Mouse (Mus musculus): ENCODE measurements at regions not wholly inside any gene's neighbourhood (a gene's known extent, or its start where the extent isn't known, plus 50 kb on each side); places are given as distances from the start of the nearest gene placed in this dataset.
A peak's percentile ranks its signal among the peaks of the same experiment; 100 is the strongest.

GRCm38 (mm10) chrX:11577294-11577693, 249.7 kb downstream of the H2al1j start:
- H3K9me3 ChIP-seq = no peaks in the 10 kb centered on the region
- H3K4me2 ChIP-seq = no peak overlapping the region
- no peaks in the 10 kb centered on the region for H3K4me1 ChIP-seq
- 73% methylated on average over 3 of the region's 3 CpGs for WGBS
- H3K27ac ChIP-seq = no peak overlapping the region
- no peak overlapping the region for H3K9ac ChIP-seq
- peaks cover 5% of the 10 kb centered on the region; the same call in 1 of the 2 replicates for H3K27me3 ChIP-seq
- ATAC-seq (ENCODE audit: borderline replicate concordance, extremely low read depth, low FRiP score, low TSS enrichment) = no peak
- no peak overlapping the region for H3K4me3 ChIP-seq
- H3K36me3 ChIP-seq = no peaks in the 10 kb centered on the region

GRCm38 (mm10) chrX:11585353-11585752, 257.7 kb downstream of the H2al1j start:
- Histone ChIP-seq H3K27me3 (no peaks in the 10 kb centered on the region; the same call in 1 of the 2 replicates), H3K4me2 (no peak overlapping the region), H3K36me3 (no peaks in the 10 kb centered on the region), H3K4me3 (no peak overlapping the region), H3K9me3 (no peaks in the 10 kb centered on the region), H3K9ac (no peak overlapping the region), H3K27ac (no peak overlapping the region), H3K4me1 (peaks cover 6% of the 10 kb centered on the region; the same call in 1 of the 2 replicates)
- no peak for ATAC-seq (ENCODE audit: borderline replicate concordance, extremely low read depth, low FRiP score, low TSS enrichment)
- WGBS = 52% methylated on average over 5 of the region's 5 CpGs

GRCm38 (mm10) chrX:11591391-11592187, 264.0 kb downstream of the H2al1j start:
- Histone ChIP-seq H3K4me3 (no peak overlapping the region), H3K27ac (no peak overlapping the region), H3K27me3 (no peaks in the 10 kb centered on the region; the same call in 1 of the 2 replicates), H3K4me1 (peaks cover 22% of the 10 kb centered on the region), H3K9me3 (no peaks in the 10 kb centered on the region), H3K4me2 (no peak overlapping the region), H3K36me3 (no peaks in the 10 kb centered on the region), H3K9ac (no peak overlapping the region)
- no peak for ATAC-seq (ENCODE audit: borderline replicate concordance, extremely low read depth, low FRiP score, low TSS enrichment)
- 32% methylated on average over 10 of the region's 10 CpGs for WGBS

GRCm38 (mm10) chrX:11594542-11594941, 266.9 kb downstream of the H2al1j start:
- Histone ChIP-seq H3K4me1 (peaks cover 19% of the 10 kb centered on the region), H3K9ac (no peak overlapping the region), H3K27ac (no peak overlapping the region), H3K4me2 (no peak overlapping the region), H3K4me3 (no peak overlapping the region), H3K27me3 (no peaks in the 10 kb centered on the region), H3K9me3 (no peaks in the 10 kb centered on the region), H3K36me3 (no peaks in the 10 kb centered on the region)
- 44% methylated on average over 3 of the region's 3 CpGs for WGBS
- no peak for ATAC-seq (ENCODE audit: borderline replicate concordance, extremely low read depth, low FRiP score, low TSS enrichment)

GRCm38 (mm10) chrX:11597548-11597947, 269.9 kb downstream of the H2al1j start:
- Histone ChIP-seq H3K9me3 (no peaks in the 10 kb centered on the region), H3K27ac (no peak overlapping the region), H3K36me3 (no peaks in the 10 kb centered on the region), H3K9ac (no peak overlapping the region), H3K4me2 (no peak overlapping the region), H3K4me1 (no peaks in the 10 kb centered on the region), H3K27me3 (no peaks in the 10 kb centered on the region), H3K4me3 (no peak overlapping the region)
- no peak for ATAC-seq (ENCODE audit: borderline replicate concordance, extremely low read depth, low FRiP score, low TSS enrichment)
- WGBS = 71% methylated on average over 7 of the region's 7 CpGs

GRCm38 (mm10) chrX:11614237-11614636, 286.6 kb downstream of the H2al1j start:
- peak overlapping the region; percentile 53; the same call in 1 of the 2 replicates for H3K27ac ChIP-seq

GRCm38 (mm10) chrX:11621045-11621763, 293.6 kb downstream of the H2al1j start:
- Histone ChIP-seq H3K36me3 (no peaks in the 10 kb centered on the region), H3K9ac (no peak overlapping the region), H3K4me1 (no peaks in the 10 kb centered on the region), H3K27me3 (no peaks in the 10 kb centered on the region; the same call in 1 of the 2 replicates), H3K9me3 (no peaks in the 10 kb centered on the region), H3K4me3 (no peak overlapping the region), H3K4me2 (peak overlapping the region; percentile 10), H3K27ac (0 out of 2 replicates have a peak overlapping the region, but pooled peaks have one; percentile 19)
- ATAC-seq (ENCODE audit: borderline replicate concordance, extremely low read depth, low FRiP score, low TSS enrichment) = peak; percentile 74; the same call in 1 of the 2 replicates
- WGBS = 42% methylated on average over 19 of the region's 19 CpGs

More at GRCm38 (mm10) chrX:11614237-11614636, 286.6 kb downstream of the H2al1j start:
- no peak overlapping the region for H3K9ac ChIP-seq
- 32% methylated on average over 8 of the region's 8 CpGs for WGBS
- H3K4me3 ChIP-seq = no peak overlapping the region
- no peaks in the 10 kb centered on the region for H3K9me3 ChIP-seq
- H3K36me3 ChIP-seq = no peaks in the 10 kb centered on the region
- no peak overlapping the region for H3K4me2 ChIP-seq
- peaks cover 9% of the 10 kb centered on the region; the same call in 1 of the 2 replicates for H3K4me1 ChIP-seq
- ATAC-seq (ENCODE audit: borderline replicate concordance, extremely low read depth, low FRiP score, low TSS enrichment) = peak; percentile 78
- no peaks in the 10 kb centered on the region for H3K27me3 ChIP-seq

- H3K9me3 ChIP-seq = no peaks in the 10 kb centered on the region
- no peak for ATAC-seq (ENCODE audit: borderline replicate concordance, extremely low read depth, low FRiP score, low TSS enrichment)
Observed at GRCm38 (mm10) chrX:11626274-11626878, 298.8 kb downstream of the H2al1j start.

GRCm38 (mm10) chrX:11629362-11629761, 301.7 kb downstream of the H2al1j start:
- Histone ChIP-seq H3K27me3 (no peaks in the 10 kb centered on the region), H3K9ac (no peak overlapping the region), H3K36me3 (no peaks in the 10 kb centered on the region), H3K9me3 (no peaks in the 10 kb centered on the region), H3K4me2 (no peak overlapping the region), H3K4me1 (no peaks in the 10 kb centered on the region; the same call in 1 of the 2 replicates), H3K4me3 (no peak overlapping the region), H3K27ac (no peak overlapping the region)
- ATAC-seq (ENCODE audit: borderline replicate concordance, extremely low read depth, low FRiP score, low TSS enrichment) = no peak
- WGBS = 74% methylated on average over 2 of the region's 2 CpGs

More at GRCm38 (mm10) chrX:11626274-11626878, 298.8 kb downstream of the H2al1j start:
- H3K4me3 ChIP-seq = no peak overlapping the region
- H3K36me3 ChIP-seq = no peaks in the 10 kb centered on the region
- no peak overlapping the region for H3K27ac ChIP-seq
- no peaks in the 10 kb centered on the region for H3K4me1 ChIP-seq
- H3K9ac ChIP-seq = no peak overlapping the region
- WGBS = 49% methylated on average over 10 of the region's 10 CpGs
- H3K4me2 ChIP-seq = no peak overlapping the region
- no peaks in the 10 kb centered on the region; the same call in 1 of the 2 replicates for H3K27me3 ChIP-seq

GRCm38 (mm10) chrX:11629906-11630305, 302.3 kb downstream of the H2al1j start:
- no peak overlapping the region for H3K9ac ChIP-seq
- no peak overlapping the region for H3K4me3 ChIP-seq
- no peaks in the 10 kb centered on the region for H3K9me3 ChIP-seq
- H3K27me3 ChIP-seq = no peaks in the 10 kb centered on the region
- H3K4me2 ChIP-seq = no peak overlapping the region
- no peak overlapping the region for H3K27ac ChIP-seq
- no peaks in the 10 kb centered on the region for H3K36me3 ChIP-seq
- WGBS = 36% methylated on average over 1 of the region's 1 CpGs
- no peaks in the 10 kb centered on the region; the same call in 1 of the 2 replicates for H3K4me1 ChIP-seq
- ATAC-seq (ENCODE audit: borderline replicate concordance, extremely low read depth, low FRiP score, low TSS enrichment) = no peak

GRCm38 (mm10) chrX:11631186-11631913, 303.7 kb downstream of the H2al1j start:
- H3K9ac ChIP-seq = no peak overlapping the region
- no peak for ATAC-seq (ENCODE audit: borderline replicate concordance, extremely low read depth, low FRiP score, low TSS enrichment)
- no peaks in the 10 kb centered on the region for H3K9me3 ChIP-seq
- peak overlapping the region; percentile 36 for H3K4me2 ChIP-seq
- no peaks in the 10 kb centered on the region; the same call in 1 of the 2 replicates for H3K27me3 ChIP-seq
- 26% methylated on average over 14 of the region's 14 CpGs for WGBS
- no peak overlapping the region for H3K4me3 ChIP-seq
- no peaks in the 10 kb centered on the region; the same call in 1 of the 2 replicates for H3K4me1 ChIP-seq
- no peaks in the 10 kb centered on the region for H3K36me3 ChIP-seq
- no peak overlapping the region for H3K27ac ChIP-seq

Measured in lung, embryonic 15.5 days (tissue).